Mouse (Mus musculus) forelimb bud, embryonic 11.5 days (tissue): ENCODE results near the gene Olfr270.

ENCODE experiments used
- DNase-seq: peaks from one replicate; pipeline ENCODE4 v3.0.0-alpha.2; 2012; ENCODE audit warnings: low read depth, low spot score

Gene Olfr270

GRCm38 (mm10) chr4:52964247-52964646, at the start of gene Olfr270:
Olfr270 (plus strand) TSS chr4:52964547.
- DNase-seq = no peak

GRCm38 (mm10) chr4:52916659-52917310, 47.6 kb upstream of the Olfr270 start:
- no peak for DNase-seq

DNA sequence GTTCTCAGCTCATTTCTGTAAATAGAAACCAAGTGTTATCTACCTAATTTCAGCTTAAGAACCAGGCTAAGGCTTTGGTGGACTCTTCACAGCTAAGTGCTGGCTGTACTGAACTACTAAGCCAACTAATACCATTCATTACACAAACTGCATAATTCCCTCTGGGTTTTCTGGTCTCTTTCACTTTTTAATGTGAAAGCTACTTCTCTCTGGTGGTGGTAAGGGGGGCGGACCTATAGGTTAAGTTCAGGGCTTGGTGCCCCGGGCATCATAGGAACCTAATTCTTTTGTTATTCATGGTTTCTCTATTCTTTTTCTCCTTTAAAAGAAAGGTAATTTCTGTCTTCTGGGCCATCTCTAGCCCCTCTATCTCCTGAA, 47.0 kb upstream of the Olfr270 start:
- DNase-seq = no peak

DNA sequence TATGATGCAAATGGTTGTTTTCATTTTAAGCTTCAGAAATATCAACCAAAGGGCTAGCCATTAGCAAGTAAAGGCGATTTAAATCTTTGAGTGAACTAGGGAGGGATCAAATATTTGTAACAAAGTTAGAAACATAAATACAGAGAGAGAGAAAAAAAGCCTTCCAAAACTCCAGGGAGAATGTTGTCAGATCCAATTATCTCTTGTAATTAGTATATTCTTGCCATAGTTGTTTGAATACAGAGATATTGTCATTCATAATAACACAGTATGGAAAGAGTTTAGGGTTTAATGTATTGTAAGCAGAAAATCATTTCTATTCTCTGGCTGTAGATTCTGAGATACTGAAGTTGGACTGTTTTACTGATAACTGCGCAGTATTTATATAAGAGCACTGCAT, 45.3 kb upstream of the Olfr270 start, which contains the start of gene Olfr272:
Gene Olfr272, minus strand, starts transcription at position 101 of the 400 bp plus-strand sequence.
- DNase-seq = no peak

GRCm38 (mm10) chr4:52930480-52930879, 33.9 kb upstream of the Olfr270 start:
- DNase-seq = no peak

DNA sequence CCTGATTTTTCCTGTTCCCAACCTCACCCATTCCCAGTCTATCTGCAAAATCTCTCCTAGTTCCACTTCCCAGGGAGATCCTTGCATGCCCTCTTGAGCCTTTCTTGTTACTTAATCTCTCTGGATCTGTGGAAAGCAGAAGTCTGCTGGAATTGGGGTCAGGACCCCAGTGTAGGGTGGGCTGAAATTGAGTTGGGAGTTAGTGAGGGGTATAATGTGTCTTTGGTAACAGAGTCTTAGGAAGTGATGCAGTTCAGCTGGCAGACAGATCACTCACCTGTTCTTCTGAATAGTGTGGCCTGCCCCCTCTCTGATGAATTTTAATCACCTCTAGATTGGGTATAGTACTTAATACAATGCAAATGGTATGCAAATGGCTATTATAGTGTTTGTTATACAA, 17.7 kb upstream of the Olfr270 start:
- DNase-seq = no peak

GRCm38 (mm10) chr4:52949005-52949404, 15.3 kb upstream of the Olfr270 start:
- DNase-seq = no peak

GRCm38 (mm10) chr4:52958693-52959092, 5.7 kb upstream of the Olfr270 start:
- DNase-seq = peak; percentile 16

GRCm38 (mm10) chr4:52985216-52985615, 20.9 kb downstream of the Olfr270 start:
- peak; percentile 10 for DNase-seq

DNA sequence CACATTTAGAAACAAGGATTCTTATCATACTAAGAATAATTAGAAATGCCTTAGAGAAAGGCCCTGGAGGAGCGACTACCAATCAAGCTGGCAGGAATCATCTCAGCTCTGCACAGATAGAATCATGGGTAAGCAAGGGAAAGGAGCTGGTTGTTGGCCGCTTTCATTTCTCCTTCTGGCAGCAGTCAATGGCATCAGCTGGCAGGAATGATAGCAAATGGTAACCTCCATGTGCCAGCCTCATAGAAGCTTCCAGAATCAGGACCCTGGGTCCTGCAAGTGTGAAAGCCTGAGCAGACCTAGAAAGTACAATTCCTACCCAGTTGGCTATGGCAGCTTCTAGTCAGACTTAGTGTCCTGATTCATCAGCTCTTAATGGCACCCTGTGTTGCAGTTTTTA, 21.9 kb downstream of the Olfr270 start:
- DNase-seq = no peak

GRCm38 (mm10) chr4:52989248-52989647, 24.9 kb downstream of the Olfr270 start, which contains the start of gene Nipsnap3a:
Nipsnap3a (plus strand) TSS chr4:52989272.
- DNase-seq = peak; percentile 5

GRCm38 (mm10) chr4:52999449-52999848, 35.1 kb downstream of the Olfr270 start:
- no peak for DNase-seq

- no peak for DNase-seq
These were observed 35.8 kb downstream of the Olfr270 start for GRCm38 (mm10) chr4:53000154-53000553.

DNA sequence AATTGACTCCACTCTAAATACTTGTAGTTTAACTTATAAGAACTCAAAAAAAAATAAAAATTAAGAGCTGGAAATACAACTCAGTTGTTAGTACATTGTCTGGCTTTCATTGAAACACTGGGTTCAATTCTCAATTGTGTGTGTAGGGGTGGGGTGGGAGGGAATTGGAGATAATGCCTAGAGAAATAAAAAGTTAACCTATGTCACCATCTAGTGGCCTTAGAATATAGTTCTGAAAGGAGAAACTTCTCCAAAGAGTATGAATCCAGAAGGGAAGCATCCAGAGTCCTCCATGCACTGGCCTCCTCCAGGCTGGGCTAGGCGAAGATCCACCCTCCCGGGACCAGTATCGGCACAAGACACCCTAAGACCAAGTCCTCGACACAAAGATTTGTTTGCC, 44.8 kb downstream of the Olfr270 start:
- DNase-seq = peak; percentile 11

- no peak for DNase-seq
These were observed 45.5 kb downstream of the Olfr270 start for GRCm38 (mm10) chr4:53009871-53010270.

DNA sequence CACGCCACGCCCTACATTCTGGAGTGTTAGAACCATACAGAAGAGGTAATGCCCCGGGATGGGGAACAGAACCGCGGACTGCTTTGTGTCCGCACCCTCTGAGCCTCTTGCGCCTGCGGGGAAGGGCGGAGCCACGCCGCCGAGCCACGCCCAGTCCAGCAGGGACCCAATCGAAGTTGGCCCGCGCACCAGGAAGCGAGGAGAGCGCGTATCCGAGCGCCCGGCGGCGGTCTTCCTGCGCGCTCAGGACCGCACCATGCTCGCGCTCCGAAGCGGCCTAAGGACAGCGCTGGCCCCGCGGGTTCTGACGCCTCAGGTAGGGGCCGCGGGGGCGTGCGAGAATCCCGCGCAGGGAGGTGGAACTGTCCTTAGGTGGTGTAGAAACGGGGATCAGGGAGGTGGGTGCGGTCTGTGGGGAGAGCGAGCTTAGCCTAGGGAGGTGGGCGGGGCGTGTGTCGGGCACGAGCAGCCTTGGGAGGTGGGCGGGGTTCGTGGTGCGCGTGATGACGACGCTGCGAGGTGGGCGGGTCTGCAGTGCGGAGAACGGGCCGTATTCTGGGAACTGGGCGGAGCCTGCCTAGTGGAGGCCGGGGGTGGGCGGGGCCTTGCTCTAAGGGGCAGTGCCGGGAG, 47.5 kb downstream of the Olfr270 start, which contains the start of gene Nipsnap3b:
Gene Nipsnap3b, plus strand, starts transcription at position 149 of the 630 bp plus-strand sequence.
- DNase-seq = peak; percentile 96

DNA sequence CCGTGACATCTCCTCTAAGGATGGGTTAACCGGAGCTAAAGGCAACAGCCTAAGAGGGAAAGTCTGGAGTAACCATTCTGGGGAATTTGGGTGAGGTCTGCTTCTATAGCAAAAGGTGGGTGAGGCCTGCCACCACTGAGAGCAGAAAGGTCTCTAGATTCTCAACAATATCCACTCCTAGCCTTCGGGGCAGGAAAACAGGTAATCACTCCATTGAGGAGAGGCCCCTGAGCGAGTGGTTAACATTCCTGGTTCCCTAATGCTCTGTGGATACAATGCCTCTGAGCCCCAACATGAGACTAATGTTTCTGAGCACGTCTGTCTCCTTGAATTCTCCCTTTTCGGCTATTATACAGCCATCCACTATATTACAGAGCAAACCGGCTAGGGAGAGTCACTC, 50.1 kb downstream of the Olfr270 start:
- no peak for DNase-seq

GRCm38 (mm10) chr4:53015024-53015423, 50.7 kb downstream of the Olfr270 start:
- no peak for DNase-seq

DNA sequence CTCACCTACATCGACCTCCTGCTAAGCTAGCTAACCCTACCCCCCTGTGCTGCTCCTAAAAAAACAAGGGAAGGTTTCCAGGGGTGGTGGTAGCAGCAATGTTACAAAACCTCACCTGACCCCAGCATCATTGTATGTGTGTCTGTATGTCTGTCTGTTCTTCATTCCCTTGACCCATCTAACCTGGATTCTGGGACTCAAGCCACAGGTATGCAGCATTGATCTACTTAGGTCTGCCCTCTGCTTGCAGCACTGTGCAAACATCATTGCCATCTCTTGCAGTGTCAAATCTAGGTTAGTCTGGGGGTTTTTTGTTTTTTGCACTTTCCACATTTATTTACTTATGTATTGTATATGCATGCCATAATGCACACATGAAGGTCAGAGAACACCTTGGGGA, 54.0 kb downstream of the Olfr270 start:
- no peak for DNase-seq
